Mouse (Mus musculus): ENCODE measurements at regions not wholly inside any gene's neighbourhood (a gene's known extent, or its start where the extent isn't known, plus 50 kb on each side); places are given as distances from the start of the nearest gene placed in this dataset.

GRCm38 (mm10) chr1:41410533-41410932 lies 605.1 kb downstream of the Tmem182 start:
- no peak for DNase-seq (ENCODE audit: low spot score in 2 of 2)

- no peak for DNase-seq (ENCODE audit: low spot score in 2 of 2)
Measured at GRCm38 (mm10) chr1:41411641-41412040, 606.2 kb downstream of the Tmem182 start.

- no peak for DNase-seq (ENCODE audit: low spot score in 2 of 2)
Measured at GRCm38 (mm10) chr1:41412078-41412477, 606.7 kb downstream of the Tmem182 start.

- DNase-seq (ENCODE audit: low spot score in 2 of 2) = no peak
Measured at GRCm38 (mm10) chr1:41420489-41421327, 615.3 kb downstream of the Tmem182 start.

- DNase-seq (ENCODE audit: low spot score in 2 of 2) = no peak
Measured at GRCm38 (mm10) chr1:41427853-41428252, 622.5 kb downstream of the Tmem182 start.

GRCm38 (mm10) chr1:41431127-41431690 lies 625.8 kb downstream of the Tmem182 start:
- DNase-seq (ENCODE audit: low spot score in 2 of 2) = no peak

GRCm38 (mm10) chr1:41435379-41435778 lies 630.0 kb downstream of the Tmem182 start:
- DNase-seq (ENCODE audit: low spot score in 2 of 2) = no peak

GRCm38 (mm10) chr1:41449972-41450371 lies 644.6 kb downstream of the Tmem182 start:
- DNase-seq (ENCODE audit: low spot score in 2 of 2) = no peak

Data from spleen, postnatal 36 days (tissue).